Mouse (Mus musculus) spleen, adult 2 months (tissue): ENCODE results near the gene Mobp.

ENCODE experiments used
- CTCF ChIP-seq: fragments of 200-500 bp; IDR thresholded peaks from 2 replicates; pipeline ENCODE4 v1.5.1; 2011; ENCODE audit warnings: mild to moderate bottlenecking, inconsistent platforms; ENCODE audit not compliant: insufficient read depth, insufficient read length, insufficient replicate concordance; ENCODE audit errors: extremely low read depth
- POLR2A ChIP-seq: fragments of 200-500 bp; IDR thresholded peaks from 2 replicates; pipeline ENCODE4 v1.6.1; 2011; ENCODE audit warnings: low read depth, low read length, inconsistent platforms

DNA sequence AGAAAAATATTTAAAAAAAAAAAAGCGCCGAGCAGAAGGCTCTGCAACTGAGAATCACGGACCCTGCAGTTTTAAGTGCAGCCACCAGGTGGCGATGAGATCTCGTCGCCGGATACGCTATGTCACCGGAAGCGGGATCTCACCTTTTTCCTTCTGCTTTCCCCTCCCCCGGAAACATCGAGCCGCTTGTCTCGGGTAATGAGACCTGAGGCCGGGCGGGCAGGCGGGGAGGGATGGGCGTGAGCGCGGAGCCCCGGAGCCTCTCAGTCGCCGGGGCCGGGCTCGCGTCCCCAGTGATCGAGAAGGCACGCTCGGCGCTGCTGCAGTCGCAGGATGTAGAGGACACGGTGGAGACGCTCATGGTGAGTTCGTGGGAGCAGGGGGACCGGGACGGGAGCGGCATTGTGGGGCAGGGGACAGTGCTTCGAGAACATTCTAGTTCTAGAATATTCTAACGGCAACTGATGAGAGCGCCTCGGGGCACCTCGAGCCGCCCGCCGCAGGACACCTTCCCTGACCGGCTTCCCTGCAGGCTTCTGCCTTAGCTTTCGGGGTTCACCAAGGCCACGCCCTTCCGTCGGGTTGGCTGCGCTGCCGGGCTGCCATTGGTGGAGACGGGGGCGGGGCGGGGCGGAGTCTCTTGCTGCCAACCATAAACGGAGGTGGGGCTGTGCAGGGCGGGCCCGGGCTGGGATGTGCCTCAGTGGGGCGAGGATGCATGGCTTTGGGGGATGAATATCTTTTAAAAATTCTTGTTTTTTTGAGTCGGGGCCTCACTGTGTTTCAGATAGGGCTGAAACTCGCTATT is 39.1 kb upstream of the Mobp start, which contains the start of gene Slc25a38:
- TF ChIP-seq POLR2A: peak; percentile 76
- TF ChIP-seq CTCF: peak; percentile 88; the same call in 1 of the 2 replicates
